Mouse (Mus musculus): Measurements from ENCODE around the gene Arhgef33. TPM values are rescaled to one million over a fixed set of nuclear protein-coding genes. Genes with fewer than 3 reads are reported as not detected.
"Not testable (repeated sequence)": the region's sequence is repeated elsewhere in the genome, so short reads cannot be mapped to it uniquely, and the experiment has no call there.

Arhgef33 gene
- polyA plus RNA-seq, 1 experiment: not detected

DNA sequence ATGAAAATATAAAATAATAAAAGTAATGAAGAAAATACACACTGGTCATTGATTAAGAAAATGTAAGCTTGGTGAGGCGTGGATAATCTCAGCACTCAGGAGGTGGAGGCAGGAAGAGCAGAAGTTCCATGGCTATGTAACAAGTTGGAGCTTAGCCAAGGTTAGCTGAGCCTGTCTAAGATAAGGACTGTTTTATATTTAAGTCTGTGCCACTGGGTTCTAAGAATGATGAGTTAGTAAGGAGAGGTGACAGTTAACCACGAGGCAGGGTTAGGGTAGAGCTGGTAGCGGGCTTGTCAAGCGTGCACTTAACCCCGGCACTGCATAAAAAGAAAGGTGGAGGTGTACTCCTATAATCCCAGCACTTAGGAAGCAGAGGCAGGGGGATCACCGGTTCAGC is 15.0 kb downstream of the Arhgef33 start:
- no peak overlapping the region for H3K27ac ChIP-seq (replicated peaks; ENCODE audit: low read depth, low read length)
- H3K4me3 ChIP-seq (ENCODE audit: insufficient read depth, low read depth, low read length): no peak overlapping the region

GRCm38 (mm10) chr17:80323015-80323414 is 15.8 kb downstream of the Arhgef33 start:
- H3K4me1 ChIP-seq (ENCODE audit: control insufficient read depth, insufficient read depth, insufficient read length, low read length): peaks cover 2% of the 10 kb centered on the region
- H3K4me3 ChIP-seq (ENCODE audit: insufficient read depth, low read depth, low read length): no peak overlapping the region
- no peak overlapping the region for H3K27ac ChIP-seq (replicated peaks; ENCODE audit: low read depth, low read length)

More for the DNA sequence above, 15.0 kb downstream of the Arhgef33 start:
- H3K4me1 ChIP-seq (ENCODE audit: control insufficient read depth, insufficient read depth, insufficient read length, low read length): peaks cover 2% of the 10 kb centered on the region

- no peak overlapping the region; the same call in 1 of the 2 replicates for H3K27ac ChIP-seq (replicated peaks; ENCODE audit: low read depth, low read length)
- peaks cover 2% of the 10 kb centered on the region for H3K4me1 ChIP-seq (ENCODE audit: control insufficient read depth, insufficient read depth, insufficient read length, low read length)
- no peak overlapping the region for H3K4me3 ChIP-seq (ENCODE audit: insufficient read depth, low read depth, low read length)
Observed at GRCm38 (mm10) chr17:80323658-80324057, 16.5 kb downstream of the Arhgef33 start.

DNA sequence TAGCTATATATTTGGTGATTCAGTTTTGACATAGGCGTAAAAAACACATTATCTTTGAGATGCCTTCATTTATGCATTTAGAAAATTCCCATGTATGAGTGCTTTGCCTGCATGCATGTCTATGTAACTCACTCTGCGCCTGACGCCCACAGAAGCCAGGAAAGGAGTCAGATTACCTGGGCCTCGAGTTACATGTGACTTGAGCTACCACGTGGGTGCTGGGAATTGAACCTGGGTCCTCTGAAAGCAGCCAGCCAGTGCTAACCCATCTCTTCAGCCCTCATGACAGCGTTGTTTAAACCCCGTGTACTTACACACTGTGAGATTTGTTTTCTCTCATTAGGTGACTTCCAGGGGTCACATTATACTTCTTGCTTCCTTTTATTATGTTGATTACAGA is 17.3 kb downstream of the Arhgef33 start:
- Histone ChIP-seq H3K4me3 (ENCODE audit: insufficient read depth, low read depth, low read length) (no peak overlapping the region), H3K4me1 (ENCODE audit: control insufficient read depth, insufficient read depth, insufficient read length, low read length) (peaks cover 2% of the 10 kb centered on the region), H3K27ac (replicated peaks; ENCODE audit: low read depth, low read length) (no peak overlapping the region)

DNA sequence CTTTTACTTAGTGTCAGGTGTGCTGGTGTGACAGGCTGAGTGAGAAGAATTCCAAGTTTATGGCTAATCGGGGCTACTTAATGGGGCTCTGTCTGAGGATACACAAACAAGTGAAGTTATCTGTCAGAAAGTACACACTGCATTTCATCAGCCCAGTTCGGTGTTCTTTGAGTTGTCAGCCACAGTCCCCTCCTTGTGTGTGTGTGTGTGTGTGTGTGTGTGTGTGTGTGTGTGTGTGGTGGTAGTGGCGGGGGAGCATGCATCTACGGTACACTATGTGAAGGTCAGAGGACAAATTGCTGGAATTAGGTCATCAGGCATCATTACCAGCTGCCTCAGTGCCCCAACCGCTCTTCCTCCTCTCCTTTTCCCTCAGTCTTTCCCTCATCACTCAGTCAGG is 18.2 kb downstream of the Arhgef33 start:
- no peak overlapping the region for H3K4me3 ChIP-seq (ENCODE audit: insufficient read depth, low read depth, low read length)
- no peak overlapping the region for H3K27ac ChIP-seq (replicated peaks; ENCODE audit: low read depth, low read length)

DNA sequence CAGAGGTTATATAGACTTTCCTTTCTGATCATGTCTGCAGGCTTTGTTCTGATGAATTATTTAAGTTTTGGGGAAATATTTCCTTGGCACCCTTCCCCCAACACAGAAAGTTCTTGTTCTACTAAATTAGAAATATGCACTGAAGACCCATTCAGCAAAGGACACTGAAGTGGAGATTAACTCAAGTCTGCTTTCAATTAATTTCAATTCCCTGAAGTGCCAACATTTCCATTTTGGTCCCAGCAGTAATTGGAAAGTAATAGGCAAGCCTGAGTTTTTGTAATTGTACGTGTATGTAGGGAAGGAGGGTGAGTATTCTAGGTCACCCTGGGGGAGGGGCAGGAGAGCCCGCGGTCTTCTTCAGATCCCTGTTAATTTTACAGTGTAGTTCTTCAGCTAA is 19.2 kb downstream of the Arhgef33 start:
- Histone ChIP-seq H3K4me3 (ENCODE audit: insufficient read depth, low read depth, low read length) (no peak overlapping the region), H3K27ac (replicated peaks; ENCODE audit: low read depth, low read length) (no peak overlapping the region), H3K4me1 (ENCODE audit: control insufficient read depth, insufficient read depth, insufficient read length, low read length) (peaks cover 2% of the 10 kb centered on the region)

More for the DNA sequence above, 18.2 kb downstream of the Arhgef33 start:
- H3K4me1 ChIP-seq (ENCODE audit: control insufficient read depth, insufficient read depth, insufficient read length, low read length): peaks cover 2% of the 10 kb centered on the region

DNA sequence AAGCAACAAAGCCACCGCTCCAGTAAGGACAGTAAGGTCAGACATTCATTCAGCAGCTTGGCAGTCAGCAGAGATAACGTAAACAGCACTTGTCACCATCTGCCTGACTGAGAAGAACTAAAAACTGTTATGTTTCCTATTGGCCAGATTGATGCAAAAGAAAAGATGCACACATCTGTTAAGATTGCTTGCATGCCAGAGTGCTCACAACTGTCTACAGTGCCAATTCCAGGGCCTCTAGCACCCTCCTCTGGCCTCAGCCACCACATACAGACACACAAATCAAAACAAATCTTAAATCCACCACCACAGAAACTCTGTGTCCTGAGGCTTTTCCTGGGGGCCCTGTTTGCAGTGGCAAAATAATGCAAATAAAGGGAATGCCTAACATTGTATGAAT is 25.2 kb downstream of the Arhgef33 start:
- Histone ChIP-seq H3K4me3 (ENCODE audit: insufficient read depth, low read depth, low read length) (no peak overlapping the region), H3K27ac (replicated peaks; ENCODE audit: low read depth, low read length) (no peak overlapping the region), H3K4me1 (ENCODE audit: control insufficient read depth, insufficient read depth, insufficient read length, low read length) (no peaks in the 10 kb centered on the region)

- H3K27ac ChIP-seq (replicated peaks; ENCODE audit: low read depth, low read length): no peak overlapping the region
- H3K4me3 ChIP-seq (ENCODE audit: insufficient read depth, low read depth, low read length): no peak overlapping the region
- H3K4me1 ChIP-seq (ENCODE audit: control insufficient read depth, insufficient read depth, insufficient read length, low read length): no peaks in the 10 kb centered on the region
Observed at GRCm38 (mm10) chr17:80345277-80345676, 38.1 kb downstream of the Arhgef33 start.

DNA sequence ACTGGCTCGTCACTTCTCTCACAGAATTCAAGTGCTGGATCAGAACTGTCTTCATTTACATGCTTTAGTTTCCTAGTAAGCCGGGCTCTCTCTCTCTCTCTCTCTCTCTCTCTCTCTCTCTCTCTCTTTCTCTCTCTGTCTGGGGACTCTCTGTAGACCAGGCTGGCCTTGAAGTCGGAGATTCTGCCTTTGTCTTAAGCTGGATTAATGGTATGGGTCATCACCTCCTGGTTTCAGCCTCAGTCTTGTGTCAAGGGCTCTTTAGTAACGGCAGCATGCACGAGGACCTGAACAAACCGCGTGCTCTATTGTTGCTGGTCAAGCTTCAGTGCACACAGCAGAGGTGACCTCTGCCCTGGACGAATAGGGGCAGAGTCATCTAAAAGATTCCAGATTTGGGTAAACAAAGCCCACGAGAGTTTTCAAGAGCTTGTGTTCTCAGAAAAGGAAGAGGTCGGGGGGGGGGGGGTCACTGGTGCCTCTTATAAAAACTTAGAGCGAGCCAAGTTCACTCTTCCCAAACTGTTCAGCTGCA is 39.5 kb downstream of the Arhgef33 start:
- Histone ChIP-seq H3K4me3 (ENCODE audit: insufficient read depth, low read depth, low read length) (no peak overlapping the region), H3K4me1 (ENCODE audit: control insufficient read depth, insufficient read depth, insufficient read length, low read length) (no peaks in the 10 kb centered on the region), H3K27ac (replicated peaks; ENCODE audit: low read depth, low read length) (no peak overlapping the region)

DNA sequence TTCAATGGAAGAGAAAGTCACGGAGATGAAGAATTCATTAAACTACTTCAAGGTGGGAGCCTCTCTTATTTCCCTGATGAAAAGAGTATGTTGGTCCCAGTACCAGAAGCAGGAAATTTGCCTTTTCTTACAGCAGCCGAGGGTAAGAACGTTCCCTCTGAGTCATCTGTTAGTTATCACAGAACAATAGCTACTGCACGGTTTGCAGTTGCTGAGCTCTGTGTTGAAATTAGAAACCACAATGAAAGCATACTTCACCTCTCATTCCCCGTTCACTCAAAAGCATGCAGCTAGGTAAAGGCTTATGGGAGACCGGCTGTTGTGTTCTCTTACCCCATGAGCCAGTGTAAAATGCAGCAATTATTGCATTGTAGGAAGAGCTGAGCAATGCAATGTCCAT is 40.0 kb downstream of the Arhgef33 start:
- no peak overlapping the region for H3K4me3 ChIP-seq (ENCODE audit: insufficient read depth, low read depth, low read length)
- H3K4me1 ChIP-seq (ENCODE audit: control insufficient read depth, insufficient read depth, insufficient read length, low read length): no peaks in the 10 kb centered on the region
- H3K27ac ChIP-seq (replicated peaks; ENCODE audit: low read depth, low read length): no peak overlapping the region

DNA sequence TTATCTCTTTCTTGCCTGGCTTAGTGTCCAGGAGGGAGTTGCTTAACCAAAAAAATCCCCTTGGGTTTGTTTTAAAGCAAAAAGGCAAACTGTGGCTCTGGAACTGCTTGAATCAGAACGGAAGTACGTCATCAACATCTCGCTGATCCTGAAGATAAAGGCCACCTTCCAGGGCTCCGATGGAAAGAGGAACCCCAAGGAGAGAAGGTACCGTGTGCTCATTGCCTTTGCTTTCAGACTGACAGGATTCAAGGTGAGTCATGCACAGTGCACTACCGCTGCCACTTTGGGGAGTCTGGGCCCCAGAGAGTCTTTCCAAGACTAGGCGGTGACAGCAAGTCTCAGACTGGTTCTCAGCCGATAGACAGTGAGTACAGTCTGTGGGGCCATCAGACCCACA is 53.0 kb downstream of the Arhgef33 start:
- Histone ChIP-seq H3K27ac (replicated peaks; ENCODE audit: low read depth, low read length) (no peak overlapping the region), H3K4me3 (ENCODE audit: insufficient read depth, low read depth, low read length) (no peak overlapping the region), H3K4me1 (ENCODE audit: control insufficient read depth, insufficient read depth, insufficient read length, low read length) (no peaks in the 10 kb centered on the region)

- H3K27ac ChIP-seq (replicated peaks; ENCODE audit: low read depth, low read length): no peak overlapping the region
- no peaks in the 10 kb centered on the region for H3K4me1 ChIP-seq (ENCODE audit: control insufficient read depth, insufficient read depth, insufficient read length, low read length)
- H3K4me3 ChIP-seq (ENCODE audit: insufficient read depth, low read depth, low read length): no peak overlapping the region
Observed at GRCm38 (mm10) chr17:80367276-80367675, 60.1 kb downstream of the Arhgef33 start.

DNA sequence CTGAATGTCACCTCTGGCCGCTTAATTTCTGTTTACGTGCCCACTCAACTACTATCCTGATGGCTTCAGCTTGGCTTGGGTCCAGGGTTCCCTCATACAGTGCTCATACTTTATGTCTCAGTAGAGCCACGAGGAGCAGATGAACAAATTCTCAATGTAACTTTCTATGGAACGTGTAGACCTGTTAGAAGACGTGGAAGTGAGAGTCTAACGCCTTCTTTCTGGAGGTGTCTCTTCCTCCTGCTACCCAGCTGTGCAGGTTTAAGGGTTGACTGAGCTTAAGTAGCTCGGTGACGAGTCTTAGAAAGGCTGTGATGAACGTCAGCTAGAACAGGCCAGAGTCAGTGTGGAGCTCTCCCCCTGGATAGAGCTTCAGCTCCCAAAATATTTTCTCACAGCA is 61.4 kb downstream of the Arhgef33 start:
- no peaks in the 10 kb centered on the region for H3K4me1 ChIP-seq (ENCODE audit: control insufficient read depth, insufficient read depth, insufficient read length, low read length)
- no peak overlapping the region for H3K4me3 ChIP-seq (ENCODE audit: insufficient read depth, low read depth, low read length)

GRCm38 (mm10) chr17:80372989-80373725 is 66.0 kb downstream of the Arhgef33 start, which contains the start of gene Gm10190:
TSS of gene Gm10190 (minus strand) at chr17:80373541.
- H3K4me3 ChIP-seq (ENCODE audit: insufficient read depth, low read depth, low read length): peak within 1 kb of the TSS; percentile 65
- no peaks in the 10 kb centered on the region for H3K4me1 ChIP-seq (ENCODE audit: control insufficient read depth, insufficient read depth, insufficient read length, low read length)
- H3K27ac ChIP-seq (replicated peaks; ENCODE audit: low read depth, low read length): peak within 1 kb of the TSS; percentile 6; the same call in 1 of the 2 replicates

More for the DNA sequence above, 61.4 kb downstream of the Arhgef33 start:
- no peak overlapping the region for H3K27ac ChIP-seq (replicated peaks; ENCODE audit: low read depth, low read length)

- H3K4me1 ChIP-seq (ENCODE audit: control insufficient read depth, insufficient read depth, insufficient read length, low read length): no peaks in the 10 kb centered on the region
- no peak overlapping the region for H3K27ac ChIP-seq (replicated peaks; ENCODE audit: low read depth, low read length)
- H3K4me3 ChIP-seq (ENCODE audit: insufficient read depth, low read depth, low read length): peak overlapping the region; percentile 65
Observed at GRCm38 (mm10) chr17:80373726-80374096, 66.5 kb downstream of the Arhgef33 start.

- H3K4me3 ChIP-seq (ENCODE audit: insufficient read depth, low read depth, low read length); H3K27ac ChIP-seq (replicated peaks; ENCODE audit: low read depth, low read length); H3K4me1 ChIP-seq (ENCODE audit: control insufficient read depth, insufficient read depth, insufficient read length, low read length): not testable (repeated sequence)
Observed at GRCm38 (mm10) chr17:80378386-80378785, 71.2 kb downstream of the Arhgef33 start.

All from brown adipose tissue, adult 24 weeks (tissue).